Mouse (Mus musculus) C2C12 (cell line): ENCODE data around the gene Iqck. TPM values are rescaled to one million over a fixed set of nuclear protein-coding genes. Genes with fewer than 3 reads are reported as not detected.

ENCODE experiments used
- H3K27me3 ChIP-seq: one replicate; pipeline ENCODE4 v1.6.1; 2011; ENCODE audit not compliant: control insufficient read depth, insufficient read depth, insufficient read length
- H3K36me3 ChIP-seq: one replicate; pipeline ENCODE4 v1.6.1; 2011; ENCODE audit not compliant: control insufficient read depth, insufficient read depth
- H3K4me3 ChIP-seq: one replicate; pipeline ENCODE4 v1.5.1; 2011; ENCODE audit warnings: mild to moderate bottlenecking, control low read depth; ENCODE audit not compliant: poor library complexity, insufficient read depth, severe bottlenecking
- H3K79me2 ChIP-seq: one replicate; pipeline ENCODE4 v1.6.1; 2011; ENCODE audit not compliant: control insufficient read depth, insufficient read depth
- H3K79me3 ChIP-seq: one replicate; pipeline ENCODE4 v1.6.1; 2011; ENCODE audit warnings: low read depth, control low read depth
- H3ac ChIP-seq: one replicate; pipeline ENCODE3; 2011; ENCODE audit warnings: low read depth; ENCODE audit not compliant: control insufficient read depth, insufficient read length
- CEBPB ChIP-seq: IDR thresholded peaks from one replicate; pipeline ENCODE4 v1.6.1; 2011; ENCODE audit warnings: low read depth, mild to moderate bottlenecking, control low read depth, moderate library complexity
- CTCF ChIP-seq: IDR thresholded peaks from one replicate; pipeline ENCODE4 v1.5.1; 2011; ENCODE audit not compliant: control insufficient read depth, insufficient read depth, insufficient read length
- FOSL1 ChIP-seq: IDR thresholded peaks from one replicate; pipeline ENCODE4 v1.8.0; 2011; ENCODE audit warnings: mild to moderate bottlenecking, low read length; ENCODE audit not compliant: poor library complexity, insufficient read depth, severe bottlenecking
- MAX ChIP-seq: IDR thresholded peaks from one replicate; pipeline ENCODE4 v1.6.1; 2011; ENCODE audit warnings: mild to moderate bottlenecking, control low read depth
- MYOD1 ChIP-seq: IDR thresholded peaks from one replicate; pipeline ENCODE4 v1.6.1; 2011; ENCODE audit warnings: low read depth; ENCODE audit not compliant: control insufficient read depth, insufficient read length
- MYOG ChIP-seq: IDR thresholded peaks from one replicate; pipeline ENCODE4 v1.6.1; 2011; ENCODE audit not compliant: control insufficient read depth, insufficient read length; ENCODE audit errors: extremely low read depth
- USF1 ChIP-seq: IDR thresholded peaks from one replicate; pipeline ENCODE4 v1.6.1; 2011; ENCODE audit warnings: low read depth, mild to moderate bottlenecking, control low read depth, moderate library complexity
- polyA plus RNA-seq: library from polyadenylated mRNA; unstranded; fragments of >200 nt; fragmentation: generic; extraction: Trizol; gene quantifications from one replicate; pipeline ENCODE4 v1.2.1, GENCODE M21; 2012; ENCODE audit warnings: missing spikeins

The Iqck gene
- polyA plus RNA-seq, 1 experiment, result 0.53 TPM

DNA sequence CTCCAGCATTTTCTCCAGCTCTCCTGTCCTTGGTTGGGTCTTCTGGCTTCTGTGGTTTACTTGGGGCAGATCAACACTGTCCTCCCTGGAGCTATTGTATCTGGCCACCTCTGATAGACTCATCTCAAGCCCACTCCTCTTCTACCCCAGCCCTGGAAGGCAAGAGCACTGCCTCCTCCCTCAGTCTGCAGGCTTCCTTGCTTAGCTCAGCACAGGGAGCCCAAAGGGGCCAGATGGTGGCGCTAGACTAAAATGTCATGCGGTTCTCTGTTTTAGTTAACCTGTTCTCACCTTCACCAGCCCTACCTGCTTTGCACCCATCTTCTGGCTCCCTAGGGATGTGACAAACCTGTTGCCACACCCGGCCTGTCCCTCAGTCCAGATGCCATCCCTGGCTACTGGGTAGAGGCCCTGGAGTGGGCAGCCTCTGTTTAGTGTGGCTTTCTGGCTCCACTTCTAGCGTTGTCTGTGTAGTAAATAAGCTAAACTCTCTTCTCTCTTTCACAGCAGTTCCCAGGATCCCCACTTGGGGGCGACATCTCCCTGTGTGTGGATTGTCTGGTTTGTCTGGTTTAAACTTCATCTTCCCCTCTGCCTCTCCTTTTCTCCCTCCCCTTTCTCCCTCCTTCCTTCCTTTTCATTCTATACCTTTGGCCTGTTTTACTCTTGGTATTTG is 155.4 kb downstream of the Iqck start:
- TF ChIP-seq FOSL1 (no peak), CTCF (peak; percentile 28), USF1 (no peak), MYOG (no peak), CEBPB (no peak)
- H3K79me2 ChIP-seq, result no peaks in the 10 kb centered on the region

DNA sequence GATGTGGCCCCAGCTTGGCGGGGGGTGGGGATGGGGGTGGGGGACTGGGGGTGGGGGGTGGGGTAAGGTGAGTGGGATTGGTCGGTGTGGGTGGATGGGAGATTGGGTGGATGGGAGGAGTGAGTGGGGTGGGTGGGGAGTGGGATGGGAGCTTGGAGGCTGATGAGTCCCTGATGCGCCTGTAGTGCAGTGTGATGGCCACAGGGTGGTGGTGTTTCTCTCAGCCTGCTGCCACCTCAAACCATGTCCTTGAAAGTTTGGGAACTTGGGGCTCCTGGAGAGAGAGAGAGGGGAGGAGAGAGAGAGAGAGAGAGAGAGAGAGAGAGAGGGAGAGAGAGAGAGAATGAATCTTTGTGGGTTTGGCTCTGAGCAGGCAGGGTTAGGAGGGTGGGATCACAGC is 160.2 kb downstream of the Iqck start:
- Histone ChIP-seq H3K4me3 (no peak overlapping the region), H3ac (no peak overlapping the region)

More for the DNA sequence above, 155.4 kb downstream of the Iqck start:
- Histone ChIP-seq H3K4me3 (no peak overlapping the region), H3ac (no peak overlapping the region), H3K79me3 (no peaks in the 10 kb centered on the region), H3K27me3 (no peaks in the 10 kb centered on the region), H3K36me3 (no peaks in the 10 kb centered on the region)

DNA sequence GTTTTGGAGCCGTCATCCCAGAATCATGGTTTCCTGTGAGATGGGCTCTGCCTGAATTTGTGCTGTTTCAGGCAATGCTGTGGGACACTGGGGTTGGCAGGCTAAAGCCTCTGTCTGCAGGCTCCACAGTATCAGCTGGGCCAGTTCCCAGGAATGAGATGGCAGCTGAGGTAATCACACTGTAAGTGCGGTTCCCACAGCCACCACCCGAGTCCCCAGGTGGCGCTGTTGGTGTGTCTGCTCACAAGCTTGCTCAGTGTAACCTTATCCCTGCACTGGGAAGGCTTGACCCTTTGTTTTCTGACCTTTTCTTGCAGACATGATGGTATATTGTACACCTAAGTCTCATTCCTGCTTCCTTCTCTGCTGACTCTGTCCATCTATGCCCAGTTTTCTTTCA is 164.0 kb downstream of the Iqck start:
- no peak for TF ChIP-seq USF1
- TF ChIP-seq CTCF, result no peak
- TF ChIP-seq FOSL1, result no peak
- no peak for TF ChIP-seq MYOG
- TF ChIP-seq MAX, result no peak
- TF ChIP-seq MYOD1, result no peak
- no peak for TF ChIP-seq CEBPB
- Histone ChIP-seq H3ac (no peak overlapping the region), H3K4me3 (no peak overlapping the region), H3K36me3 (no peaks in the 10 kb centered on the region), H3K79me3 (no peaks in the 10 kb centered on the region), H3K27me3 (peaks cover 6% of the 10 kb centered on the region), H3K79me2 (no peaks in the 10 kb centered on the region)

More for the DNA sequence above, 160.2 kb downstream of the Iqck start:
- TF ChIP-seq FOSL1 (no peak), MYOG (no peak), MYOD1 (no peak), CTCF (no peak), MAX (no peak), CEBPB (no peak), USF1 (no peak)
- Histone ChIP-seq H3K79me2 (no peaks in the 10 kb centered on the region), H3K36me3 (no peaks in the 10 kb centered on the region), H3K79me3 (no peaks in the 10 kb centered on the region), H3K27me3 (peaks cover 6% of the 10 kb centered on the region)

Other genes with a start within 250 kb of the Iqck start
- 54.7 TPM for gene Gde1, start 150.0 kb upstream of the Iqck start, polyA plus RNA-seq
- gene Ccp110, start 143.2 kb upstream of the Iqck start, polyA plus RNA-seq, result 3.8 TPM
- gene Vps35l, start 115.5 kb upstream of the Iqck start, polyA plus RNA-seq, result 39.6 TPM
- 24.1 TPM for gene Knop1, start 502 bp downstream of the Iqck start, polyA plus RNA-seq
- 31.3 TPM for gene Gprc5b, start 139.5 kb downstream of the Iqck start, polyA plus RNA-seq